Mouse (Mus musculus): Measurements from ENCODE around the gene Ptgir. TPM values are rescaled to one million over a fixed set of nuclear protein-coding genes. Genes with fewer than 3 reads are reported as not detected.

Gene Ptgir
- total and polyA plus RNA-seq, 3 experiments = 1.9 to 5.2 (median 2.9) TPM

- no peak for DNase-seq
- H3K9ac ChIP-seq (ENCODE audit: low read depth, low read length) = no peak overlapping the region
- no peak for TF ChIP-seq POLR2A (IDR thresholded peaks at IDR 0.05; ENCODE audit: insufficient read depth, low read depth, low read length)
- no peak for TF ChIP-seq EP300 (IDR thresholded peaks at IDR 0.05; ENCODE audit: insufficient read depth, low read depth, low read length)
- TF ChIP-seq CTCF (IDR thresholded peaks at IDR 0.05) = no peak
- WGBS = 71% methylated on average over 4 of the region's 4 CpGs
- H3K79me2 ChIP-seq (replicated peaks; ENCODE audit: control insufficient read depth, insufficient read depth, low read length) = no peaks in the 10 kb centered on the region
- intact Hi-C loops (cut with DNase I) = no loop called here
- no peaks in the 10 kb centered on the region for H3K27me3 ChIP-seq (ENCODE audit: control insufficient read depth, insufficient read depth, low read length)
- H3K27ac ChIP-seq = no peak overlapping the region
- H3K4me3 ChIP-seq = no peak overlapping the region
- no peaks in the 10 kb centered on the region; the same call in 1 of the 2 replicates for H3K4me1 ChIP-seq (ENCODE audit: control insufficient read depth, insufficient read depth, low read length)
- H3K36me3 ChIP-seq (ENCODE audit: control insufficient read depth, insufficient read depth, low read length) = no peaks in the 10 kb centered on the region
Observed at GRCm38 (mm10) chr7:16942861-16943260, 36.6 kb downstream of the Ptgir start.

- H3K36me3 ChIP-seq (ENCODE audit: control insufficient read depth, insufficient read depth, low read length) = no peaks in the 10 kb centered on the region
- peak within 1 kb of the TSS; percentile 56 for H3K27ac ChIP-seq
- peak within 1 kb of the TSS; percentile 59 for H3K4me3 ChIP-seq
- peak; percentile 81 to 84 for DNase-seq
- 24% methylated on average over 36 of the region's 36 CpGs for WGBS
- H3K9ac ChIP-seq (ENCODE audit: low read depth, low read length) = peak within 1 kb of the TSS; percentile 84
- TF ChIP-seq EP300 (IDR thresholded peaks at IDR 0.05; ENCODE audit: insufficient read depth, low read depth, low read length) = no peak
- TF ChIP-seq CTCF (IDR thresholded peaks at IDR 0.05) = no peak
- peak; percentile 44; the same call in 1 of the 2 replicates for TF ChIP-seq POLR2A (IDR thresholded peaks at IDR 0.05; ENCODE audit: insufficient read depth, low read depth, low read length)
- intact Hi-C loops (cut with DNase I) = no loop called here
- peaks cover 1% of the 10 kb centered on the region; the same call in 1 of the 2 replicates for H3K4me1 ChIP-seq (ENCODE audit: control insufficient read depth, insufficient read depth, low read length)
- no peaks in the 10 kb centered on the region for H3K27me3 ChIP-seq (ENCODE audit: control insufficient read depth, insufficient read depth, low read length)
- H3K79me2 ChIP-seq (replicated peaks; ENCODE audit: control insufficient read depth, insufficient read depth, low read length) = no peaks in the 10 kb centered on the region
Observed at GRCm38 (mm10) chr7:16944061-16944807, 37.9 kb downstream of the Ptgir start, which contains the start of gene Pnmal2. Gene Pnmal2 (plus strand): TSS chr7:16944682.

GRCm38 (mm10) chr7:16944808-16945315 lies 38.6 kb downstream of the Ptgir start:
- peak in 1 of 2 experiments; percentile 42 for DNase-seq
- H3K4me3 ChIP-seq = peak overlapping the region; percentile 59
- H3K4me1 ChIP-seq (ENCODE audit: control insufficient read depth, insufficient read depth, low read length) = peaks cover 2% of the 10 kb centered on the region; the same call in 1 of the 2 replicates
- H3K79me2 ChIP-seq (replicated peaks; ENCODE audit: control insufficient read depth, insufficient read depth, low read length) = no peaks in the 10 kb centered on the region
- TF ChIP-seq CTCF (IDR thresholded peaks at IDR 0.05) = no peak
- no peak for TF ChIP-seq EP300 (IDR thresholded peaks at IDR 0.05; ENCODE audit: insufficient read depth, low read depth, low read length)
- no peak for TF ChIP-seq POLR2A (IDR thresholded peaks at IDR 0.05; ENCODE audit: insufficient read depth, low read depth, low read length)
- peak overlapping the region; percentile 56 for H3K27ac ChIP-seq
- no peaks in the 10 kb centered on the region for H3K36me3 ChIP-seq (ENCODE audit: control insufficient read depth, insufficient read depth, low read length)
- H3K9ac ChIP-seq (ENCODE audit: low read depth, low read length) = peak overlapping the region; percentile 84
- H3K27me3 ChIP-seq (ENCODE audit: control insufficient read depth, insufficient read depth, low read length) = no peaks in the 10 kb centered on the region
- 8% methylated on average over 22 of the region's 22 CpGs for WGBS
- intact Hi-C loops (cut with DNase I) = no loop called here

DNA sequence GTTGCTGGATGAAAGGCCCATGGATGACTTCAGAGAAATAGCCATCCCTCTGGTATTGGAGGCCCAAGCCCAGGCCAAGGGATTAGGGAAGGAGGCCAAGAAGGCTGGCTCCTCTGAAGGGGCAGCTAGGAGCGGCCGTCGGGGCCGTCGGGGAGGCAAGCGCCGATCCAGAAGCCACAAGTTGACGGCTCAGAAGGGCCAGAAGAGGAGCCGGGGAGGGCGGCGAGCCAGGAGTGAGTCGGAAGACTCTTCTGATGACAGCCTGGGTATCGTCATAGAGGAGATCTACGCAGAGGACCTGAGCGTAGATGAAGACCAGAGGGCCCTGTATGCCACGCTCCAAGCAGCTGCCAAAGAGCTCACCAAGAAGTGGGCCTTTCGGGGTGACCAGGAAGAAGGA lies 39.1 kb downstream of the Ptgir start:
- intact Hi-C loops (cut with DNase I) = no loop called here
- H3K4me1 ChIP-seq (ENCODE audit: control insufficient read depth, insufficient read depth, low read length) = peaks cover 3% of the 10 kb centered on the region; the same call in 1 of the 2 replicates
- WGBS = 34% methylated on average over 17 of the region's 17 CpGs
- H3K27me3 ChIP-seq (ENCODE audit: control insufficient read depth, insufficient read depth, low read length) = no peaks in the 10 kb centered on the region
- TF ChIP-seq POLR2A (IDR thresholded peaks at IDR 0.05; ENCODE audit: insufficient read depth, low read depth, low read length) (no peak), CTCF (IDR thresholded peaks at IDR 0.05) (no peak), EP300 (IDR thresholded peaks at IDR 0.05; ENCODE audit: insufficient read depth, low read depth, low read length) (no peak)
- H3K9ac ChIP-seq (ENCODE audit: low read depth, low read length) = no peak overlapping the region
- no peaks in the 10 kb centered on the region for H3K36me3 ChIP-seq (ENCODE audit: control insufficient read depth, insufficient read depth, low read length)
- no peak overlapping the region; the same call in 1 of the 2 replicates for H3K27ac ChIP-seq
- peak overlapping the region; percentile 59; the same call in 1 of the 2 replicates for H3K4me3 ChIP-seq
- peak in 1 of 2 experiments; percentile 20 for DNase-seq
- no peaks in the 10 kb centered on the region for H3K79me2 ChIP-seq (replicated peaks; ENCODE audit: control insufficient read depth, insufficient read depth, low read length)

- Histone ChIP-seq H3K9ac (ENCODE audit: low read depth, low read length) (peak overlapping the region; percentile 26; the same call in 1 of the 2 replicates), H3K4me3 (peak overlapping the region; percentile 47), H3K27me3 (ENCODE audit: control insufficient read depth, insufficient read depth, low read length) (no peaks in the 10 kb centered on the region), H3K4me1 (ENCODE audit: control insufficient read depth, insufficient read depth, low read length) (peaks cover 3% of the 10 kb centered on the region; the same call in 1 of the 2 replicates), H3K79me2 (replicated peaks; ENCODE audit: control insufficient read depth, insufficient read depth, low read length) (no peaks in the 10 kb centered on the region), H3K27ac (peak overlapping the region; percentile 28; the same call in 1 of the 2 replicates), H3K36me3 (ENCODE audit: control insufficient read depth, insufficient read depth, low read length) (no peaks in the 10 kb centered on the region)
- intact Hi-C loops (cut with DNase I) = no loop called here
- peak; percentile 44 to 57 for DNase-seq
- WGBS = 6% methylated on average over 53 of the region's 53 CpGs
- TF ChIP-seq CTCF (IDR thresholded peaks at IDR 0.05) (peak; percentile 41), EP300 (IDR thresholded peaks at IDR 0.05; ENCODE audit: insufficient read depth, low read depth, low read length) (no peak), POLR2A (IDR thresholded peaks at IDR 0.05; ENCODE audit: insufficient read depth, low read depth, low read length) (no peak)
Observed at GRCm38 (mm10) chr7:16946441-16947348, 40.4 kb downstream of the Ptgir start.

Measured in heart, adult 2 months (tissue).